Mouse (Mus musculus) v-Abl transformed pro-B cells (cell line): ENCODE data around the gene Sf1.

Experiments used
- in situ Hi-C, 2 experiments: fragments of 400-800 bp; cut with MboI; formaldehyde crosslinking; loops; one replicate each; pipeline ENCODE4 v1.15.1; 2025; ENCODE audit not compliant: unreplicated experiment in 2 of 2

The Sf1 gene

DNA sequence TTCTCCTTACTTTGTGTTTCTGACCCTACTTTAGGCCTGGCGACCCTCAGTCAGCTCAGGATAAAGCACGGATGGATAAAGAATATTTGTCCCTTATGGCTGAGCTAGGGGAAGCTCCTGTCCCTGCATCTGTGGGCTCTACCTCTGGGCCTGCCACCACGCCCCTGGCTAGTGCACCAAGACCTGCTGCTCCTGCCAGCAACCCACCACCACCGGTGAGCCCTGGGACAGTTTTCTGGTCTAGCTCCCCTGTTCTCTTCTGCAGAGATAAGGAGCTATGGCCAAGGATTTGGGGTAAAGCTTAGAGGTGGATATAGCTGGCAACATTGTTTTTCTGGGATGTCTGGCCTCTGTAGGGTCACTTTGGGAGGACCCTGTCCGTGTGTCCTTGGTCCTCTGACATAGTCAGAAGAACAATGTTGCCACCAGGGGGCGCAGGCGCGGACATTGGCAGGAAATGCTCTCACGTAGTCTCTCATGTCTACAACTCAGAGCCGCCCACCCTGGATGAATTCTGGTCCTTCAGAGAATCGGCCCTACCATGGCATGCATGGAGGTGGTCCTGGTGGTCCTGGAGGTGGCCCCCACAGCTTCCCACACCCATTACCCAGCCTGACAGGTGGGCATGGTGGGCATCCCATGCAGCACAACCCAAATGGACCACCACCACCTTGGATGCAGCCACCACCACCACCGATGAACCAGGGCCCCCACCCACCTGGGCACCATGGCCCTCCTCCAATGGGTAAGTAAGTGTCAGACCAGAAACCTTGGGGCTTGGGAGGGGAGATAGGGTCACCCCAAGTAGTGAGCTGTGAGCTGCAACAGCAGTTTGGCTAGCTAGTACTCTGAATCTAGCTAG lies 10.3 kb downstream of the Sf1 start:
- in situ Hi-C loops: no loop called here

DNA sequence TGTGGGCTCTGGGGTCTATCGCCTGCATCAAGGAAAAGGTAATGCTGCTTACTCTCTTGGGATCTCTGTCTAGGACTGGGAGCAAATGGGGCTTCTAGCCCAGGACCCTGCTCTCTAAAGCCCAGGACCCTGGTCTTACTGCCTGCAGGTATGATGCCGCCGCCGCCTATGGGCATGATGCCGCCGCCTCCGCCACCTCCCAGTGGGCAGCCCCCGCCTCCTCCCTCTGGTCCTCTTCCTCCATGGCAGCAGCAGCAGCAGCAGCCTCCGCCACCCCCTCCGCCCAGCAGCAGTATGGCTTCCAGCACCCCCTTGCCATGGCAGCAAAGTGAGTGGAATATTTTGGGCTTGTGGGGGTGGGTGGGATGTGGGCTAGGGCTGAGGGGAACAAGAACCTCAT lies 11.1 kb downstream of the Sf1 start:
- in situ Hi-C loops: no loop called here

DNA sequence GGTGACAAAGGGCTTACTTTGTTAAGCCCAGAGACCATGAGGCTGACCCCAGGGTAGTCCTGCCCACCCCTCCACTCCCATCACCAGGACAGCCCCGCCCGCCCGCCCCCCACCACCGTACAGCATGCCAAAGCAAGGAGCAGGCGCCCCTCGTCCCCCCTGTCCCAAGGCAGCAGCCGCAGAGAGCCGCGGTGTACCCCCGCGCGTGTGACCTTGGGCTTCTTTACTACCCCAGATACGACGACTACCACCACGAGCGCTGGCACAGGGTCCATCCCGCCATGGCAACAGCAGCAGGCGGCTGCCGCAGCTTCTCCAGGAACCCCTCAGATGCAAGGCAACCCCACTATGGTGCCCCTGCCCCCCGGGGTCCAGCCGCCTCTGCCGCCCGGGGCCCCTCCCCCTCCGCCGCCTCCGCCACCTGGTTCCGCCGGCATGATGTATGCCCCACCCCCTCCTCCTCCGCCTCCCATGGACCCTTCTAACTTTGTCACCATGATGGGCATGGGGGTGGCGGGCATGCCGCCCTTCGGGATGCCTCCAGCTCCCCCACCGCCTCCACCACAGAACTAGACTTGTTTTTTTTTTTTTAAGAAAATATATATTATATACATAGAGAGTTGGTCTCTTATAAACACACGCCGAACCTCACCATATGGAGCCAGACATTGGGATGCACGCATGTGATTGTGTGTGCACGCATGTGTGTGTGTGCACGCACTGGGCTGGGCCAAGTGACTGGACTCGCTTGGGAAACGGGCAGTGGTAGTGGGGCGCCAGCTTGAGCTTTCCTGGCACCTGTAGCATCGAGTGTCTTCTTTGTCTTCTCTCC lies 12.1 kb downstream of the Sf1 start:
- in situ Hi-C loops: no loop called here

DNA sequence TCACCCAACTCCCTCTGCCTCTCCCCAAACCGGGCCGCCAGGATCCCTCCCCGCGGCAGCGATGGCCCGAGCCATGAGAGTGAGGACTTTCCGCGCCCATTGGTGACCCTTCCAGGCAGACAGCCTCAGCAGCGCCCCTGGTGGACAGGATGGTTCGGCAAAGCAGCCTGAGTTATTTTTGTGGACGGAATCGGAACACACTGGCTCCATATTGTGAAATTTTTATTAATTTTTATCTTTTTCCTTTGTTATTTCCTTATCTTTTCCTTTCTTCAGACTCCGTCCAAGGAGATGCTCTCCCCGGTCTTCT lies 12.7 kb downstream of the Sf1 start:
- in situ Hi-C loops: no loop called here

DNA sequence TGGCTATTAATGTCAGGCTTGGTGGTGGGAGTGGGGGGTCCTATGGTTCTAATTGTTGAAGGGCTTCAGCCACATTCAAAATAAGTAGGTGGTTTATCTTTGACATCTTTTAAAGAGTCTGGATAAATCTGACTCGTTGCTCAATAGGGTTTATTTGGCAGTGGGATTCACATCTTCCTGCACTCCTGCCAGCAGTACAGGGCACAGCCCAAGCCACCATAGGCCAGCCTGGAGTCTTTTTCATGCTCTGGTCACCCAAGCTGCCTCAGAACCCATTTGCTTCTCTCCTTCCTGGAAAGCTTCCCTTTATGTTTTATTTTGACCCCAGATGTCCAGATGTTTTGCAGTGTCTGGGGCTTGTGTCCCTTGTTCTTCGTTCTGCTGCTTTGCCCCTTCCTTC lies 13.2 kb downstream of the Sf1 start:
- in situ Hi-C loops: no loop called here

DNA sequence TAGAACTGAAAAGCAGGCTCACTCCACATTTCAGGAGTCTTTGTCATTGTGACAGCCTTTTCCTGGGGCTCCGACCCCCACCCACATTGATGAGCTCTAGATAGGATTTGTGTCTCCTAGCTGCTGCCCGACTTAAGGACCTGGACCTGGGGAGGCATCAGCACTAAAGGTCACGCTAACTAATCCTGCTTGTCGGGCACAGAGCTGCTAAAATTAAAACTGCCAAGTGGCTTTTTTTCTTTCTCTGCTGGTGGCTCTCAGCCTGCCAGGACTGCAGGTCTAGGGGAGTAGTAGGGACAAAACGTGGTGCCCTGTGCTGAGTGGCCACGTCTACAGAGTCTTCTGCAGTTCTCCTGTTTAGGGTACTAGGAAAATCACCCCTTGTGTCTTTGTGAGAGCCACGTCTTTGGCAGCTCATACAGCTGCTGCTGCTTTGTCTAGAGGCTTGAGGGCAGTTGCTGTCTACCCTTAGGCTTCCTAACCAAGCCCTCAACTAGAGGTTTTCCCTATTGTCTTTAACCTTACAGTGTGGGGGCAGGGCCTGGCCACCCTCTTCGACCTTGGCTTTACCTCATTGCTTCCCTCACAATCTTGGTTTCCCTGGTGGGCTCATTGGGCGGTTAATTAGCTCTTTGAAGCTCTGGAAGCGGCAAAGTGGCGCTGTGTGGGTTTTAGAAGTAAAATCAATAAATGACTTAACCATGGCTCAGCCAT lies 14.0 kb downstream of the Sf1 start:
- in situ Hi-C loops: no loop called here

DNA sequence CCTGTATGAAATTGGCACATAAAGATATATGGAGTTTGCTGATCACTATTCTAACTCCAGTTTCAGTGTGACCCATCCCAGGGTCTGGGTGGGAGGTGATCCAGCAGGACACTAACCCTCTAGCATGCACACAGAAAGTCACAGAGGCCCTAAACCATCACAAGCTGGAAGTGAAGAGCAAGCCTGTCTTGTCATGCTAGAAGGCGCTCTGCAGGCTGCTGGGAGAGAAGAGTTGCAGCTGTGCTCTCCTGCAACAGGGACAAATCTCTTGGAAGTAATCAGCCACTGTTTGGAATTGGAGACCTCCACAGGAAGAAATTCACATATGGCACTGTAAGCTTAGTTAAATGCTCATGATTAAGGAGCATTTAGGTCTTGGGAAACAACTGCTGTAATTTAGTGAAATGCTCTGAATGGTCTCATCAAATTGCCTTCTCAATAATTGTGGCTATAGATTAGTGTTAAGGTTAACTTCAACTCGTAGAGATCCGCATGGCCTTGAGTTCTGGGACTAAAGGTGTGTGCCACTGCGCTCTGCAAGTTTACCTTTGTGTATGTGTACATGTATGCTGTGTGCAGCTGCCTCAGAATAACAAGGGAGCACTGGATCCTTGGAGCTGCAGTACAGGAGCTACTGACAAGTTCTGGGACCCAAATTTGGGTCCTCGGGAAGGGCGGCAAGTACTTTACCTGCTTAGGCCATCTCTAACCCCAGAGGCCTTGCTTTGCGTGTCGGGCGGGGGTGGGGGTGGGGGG lies 17.1 kb downstream of the Sf1 start:
- in situ Hi-C loops: no loop called here

DNA sequence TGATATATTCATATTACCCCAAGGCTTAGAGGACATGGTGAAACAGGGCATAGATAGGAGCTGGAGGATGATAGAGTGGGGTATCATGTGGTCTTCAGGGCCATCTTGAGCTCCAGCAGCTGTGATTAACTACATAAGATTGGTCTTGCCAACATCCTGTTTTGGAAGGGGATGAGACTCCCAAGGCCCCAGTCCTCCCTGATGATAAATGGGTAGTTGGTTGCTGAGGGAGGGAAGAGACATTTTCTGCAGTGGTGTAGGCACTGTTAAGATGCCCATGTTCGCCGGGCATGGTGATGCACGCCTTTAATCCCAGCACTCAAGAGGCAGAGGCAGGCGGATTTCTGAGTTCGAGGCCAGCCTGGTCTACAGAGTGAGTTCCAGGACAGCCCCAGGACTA lies 17.7 kb downstream of the Sf1 start:
- in situ Hi-C loops: no loop called here

DNA sequence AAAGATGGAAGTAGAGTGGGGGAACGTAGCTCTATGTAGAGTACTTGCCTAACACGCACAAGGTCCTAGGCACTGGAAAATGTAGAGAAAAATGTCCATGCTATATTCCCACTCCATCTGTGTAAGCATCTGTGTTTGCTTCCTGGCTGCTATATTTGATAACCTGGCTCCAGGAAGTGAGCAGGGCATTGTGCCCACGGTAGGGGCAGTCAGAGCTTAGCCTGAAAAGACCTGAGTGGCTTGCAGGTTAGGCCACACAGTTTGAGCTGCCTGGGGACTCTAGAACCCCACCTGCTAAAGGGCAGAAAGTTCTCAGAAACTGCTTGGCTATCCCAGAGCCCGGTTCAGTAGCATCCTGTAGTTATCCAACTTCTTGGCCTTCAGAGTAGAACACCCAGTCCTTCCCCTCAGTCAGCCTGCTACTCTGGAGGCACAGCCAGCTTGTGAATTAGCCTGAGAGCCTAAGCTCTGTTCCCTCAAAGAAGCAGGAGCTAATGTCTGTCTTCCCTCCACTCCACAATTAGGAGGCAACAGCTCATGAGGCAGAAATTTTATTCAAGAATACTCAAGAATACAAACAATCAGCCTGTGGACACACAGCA lies 18.9 kb downstream of the Sf1 start:
- in situ Hi-C loops: no loop called here

DNA sequence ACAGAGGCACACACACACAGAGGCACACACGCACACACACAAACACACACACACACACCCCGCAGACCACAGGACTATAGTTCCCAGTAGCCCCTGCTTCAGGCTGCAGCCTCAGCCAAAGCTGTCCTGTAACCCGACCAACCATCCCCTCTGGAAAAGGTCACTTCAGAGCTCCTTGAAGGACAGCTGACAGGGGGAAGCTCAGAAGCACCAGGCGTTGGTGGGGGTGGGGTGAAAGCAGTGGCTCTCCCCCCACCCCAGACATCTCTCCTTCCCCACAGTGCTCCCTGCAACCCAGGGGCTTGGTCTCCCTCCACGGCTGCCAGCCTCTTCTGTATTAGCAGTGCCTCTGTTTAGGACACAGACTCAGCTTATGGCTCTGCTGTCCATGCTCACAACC lies 20.0 kb downstream of the Sf1 start:
- in situ Hi-C loops: no loop called here

DNA sequence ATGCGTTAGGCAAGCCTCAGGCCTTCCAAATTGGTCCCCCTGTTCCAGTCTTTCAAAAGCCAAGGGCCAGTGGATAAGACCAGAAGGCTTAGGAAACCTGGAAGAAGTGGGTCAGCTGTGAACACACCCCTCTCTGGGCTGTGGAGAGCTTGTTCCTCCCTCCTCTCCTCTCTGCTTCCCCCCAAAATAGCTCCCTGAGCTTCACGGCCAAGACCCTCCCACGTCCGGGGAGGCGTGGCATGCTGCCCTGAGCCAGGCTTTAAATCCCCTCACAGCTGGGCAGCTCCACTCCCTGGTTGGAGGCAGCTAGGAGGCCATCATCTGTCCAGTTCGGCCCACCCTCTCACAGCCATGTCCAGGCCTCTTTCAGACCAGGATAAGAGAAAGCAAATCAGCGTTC lies 20.6 kb downstream of the Sf1 start, which contains the start of gene Pygm:
Pygm (plus strand) TSS at position 272 of the 400 bp plus-strand sequence.
- in situ Hi-C loops: no loop called here

DNA sequence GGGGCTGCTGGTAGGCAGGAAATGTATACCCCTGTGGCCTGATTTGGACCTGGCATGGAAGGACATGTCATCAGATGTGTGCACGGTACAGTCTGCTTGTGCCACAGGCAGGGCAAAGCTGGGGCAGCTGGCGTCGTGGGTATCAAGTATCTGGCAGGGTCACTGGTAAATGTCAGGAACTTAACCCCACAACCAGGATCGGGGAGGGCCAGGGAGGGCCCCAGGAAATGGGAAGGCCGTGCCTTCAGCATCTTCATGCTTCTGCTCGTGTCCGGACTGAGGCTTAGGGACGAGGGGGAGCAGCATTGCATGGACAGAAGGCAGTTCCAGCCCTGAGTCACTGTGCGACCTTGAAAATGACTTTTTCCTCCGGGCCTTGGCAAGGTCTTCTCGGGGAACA lies 21.5 kb downstream of the Sf1 start:
- in situ Hi-C loops: no loop called here

DNA sequence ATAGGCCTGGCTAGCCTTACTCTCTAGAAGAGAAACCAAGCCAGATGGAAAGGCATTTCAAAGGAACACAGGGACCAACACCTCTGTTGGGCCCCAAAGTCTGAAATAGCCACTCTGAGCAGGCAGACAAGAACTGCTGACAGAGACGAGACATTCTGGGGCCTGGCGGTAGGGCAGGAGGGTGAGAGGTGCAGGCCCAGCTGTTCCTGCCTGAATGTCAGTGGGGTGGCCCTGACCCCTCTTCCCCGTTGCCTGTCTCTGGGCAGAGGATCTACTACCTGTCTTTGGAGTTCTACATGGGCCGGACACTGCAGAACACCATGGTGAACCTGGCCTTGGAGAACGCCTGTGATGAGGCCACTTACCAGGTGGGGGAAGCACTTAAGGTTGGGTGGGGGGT lies 21.9 kb downstream of the Sf1 start:
- in situ Hi-C loops: no loop called here

DNA sequence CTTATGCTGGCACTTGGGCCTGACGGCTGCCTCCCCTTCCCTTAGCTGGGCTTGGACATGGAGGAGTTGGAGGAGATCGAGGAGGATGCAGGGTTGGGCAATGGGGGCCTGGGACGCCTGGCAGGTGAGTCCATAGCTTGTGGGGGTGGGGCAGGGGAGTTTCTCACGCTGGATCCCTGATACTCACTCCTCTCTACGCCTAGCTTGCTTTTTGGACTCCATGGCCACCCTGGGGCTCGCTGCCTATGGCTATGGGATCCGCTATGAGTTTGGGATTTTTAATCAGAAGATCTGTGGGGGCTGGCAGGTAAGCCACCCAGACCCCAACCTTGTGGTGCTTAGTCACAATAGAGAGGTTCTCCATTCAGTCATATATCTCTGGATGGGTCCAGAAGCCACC lies 22.3 kb downstream of the Sf1 start:
- in situ Hi-C loops: no loop called here

DNA sequence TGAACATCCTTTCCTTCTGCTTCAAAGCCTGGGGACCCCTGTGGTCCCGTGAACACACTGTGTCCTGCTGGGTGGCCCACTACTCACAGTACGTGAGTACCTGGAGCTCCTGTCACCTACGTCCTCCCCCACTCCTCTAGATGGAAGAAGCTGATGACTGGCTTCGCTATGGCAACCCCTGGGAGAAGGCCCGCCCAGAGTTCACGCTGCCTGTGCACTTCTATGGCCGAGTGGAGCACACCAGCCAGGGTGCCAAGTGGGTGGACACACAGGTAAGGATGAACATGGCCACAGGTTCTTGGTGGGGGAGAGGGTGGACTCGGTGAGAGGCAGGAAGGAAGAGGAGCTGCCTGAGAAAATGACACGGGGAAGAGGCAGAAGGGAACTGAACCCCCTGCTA lies 22.7 kb downstream of the Sf1 start:
- in situ Hi-C loops: no loop called here

DNA sequence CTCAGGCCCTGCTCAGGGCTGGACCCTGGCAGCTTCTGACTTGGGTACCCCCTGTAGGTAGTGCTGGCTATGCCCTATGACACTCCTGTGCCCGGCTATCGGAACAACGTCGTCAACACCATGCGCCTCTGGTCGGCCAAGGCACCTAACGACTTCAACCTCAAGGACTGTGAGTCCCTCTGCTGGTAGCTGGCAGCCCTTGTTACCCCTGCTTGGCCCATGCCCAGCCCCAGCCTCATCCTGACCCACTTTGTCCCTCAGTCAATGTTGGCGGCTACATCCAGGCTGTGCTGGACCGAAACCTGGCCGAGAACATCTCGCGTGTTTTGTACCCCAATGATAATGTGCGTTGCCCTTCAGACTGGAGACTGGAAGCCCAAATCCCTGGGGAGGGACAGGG lies 24.5 kb downstream of the Sf1 start:
- in situ Hi-C loops: no loop called here

DNA sequence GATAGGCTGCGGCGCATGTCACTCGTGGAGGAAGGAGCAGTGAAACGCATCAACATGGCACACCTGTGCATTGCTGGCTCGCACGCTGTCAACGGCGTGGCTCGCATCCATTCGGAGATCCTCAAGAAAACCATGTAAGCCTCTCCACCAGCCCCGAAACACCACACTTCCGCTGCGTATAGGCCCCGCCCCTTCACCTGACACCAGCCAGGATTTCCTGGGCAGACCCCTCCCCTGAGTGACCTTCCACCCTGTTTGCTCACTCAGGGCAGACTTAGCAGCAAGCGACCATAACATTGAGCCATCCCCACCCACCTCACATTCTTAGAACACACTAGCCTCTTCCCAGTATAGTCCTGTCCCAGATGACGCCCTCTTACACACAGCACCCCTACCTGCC lies 26.3 kb downstream of the Sf1 start:
- in situ Hi-C loops: no loop called here

DNA sequence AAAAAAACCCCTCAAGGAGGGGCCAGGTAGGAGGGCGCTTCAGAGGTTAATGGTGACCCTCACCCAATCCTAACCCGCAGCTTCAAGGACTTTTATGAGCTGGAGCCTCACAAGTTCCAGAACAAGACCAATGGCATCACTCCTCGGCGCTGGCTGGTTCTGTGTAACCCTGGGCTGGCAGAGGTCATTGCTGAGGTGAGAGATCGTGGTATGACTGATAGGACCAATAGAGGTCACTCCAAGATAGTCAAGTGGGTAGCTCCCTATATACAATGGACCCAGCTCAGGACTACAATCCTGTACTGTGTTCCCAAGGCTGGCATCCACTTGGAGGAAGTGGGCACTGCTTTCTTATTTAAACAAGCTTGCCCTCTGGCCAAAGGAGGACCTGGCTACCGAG lies 26.8 kb downstream of the Sf1 start:
- in situ Hi-C loops: no loop called here

DNA sequence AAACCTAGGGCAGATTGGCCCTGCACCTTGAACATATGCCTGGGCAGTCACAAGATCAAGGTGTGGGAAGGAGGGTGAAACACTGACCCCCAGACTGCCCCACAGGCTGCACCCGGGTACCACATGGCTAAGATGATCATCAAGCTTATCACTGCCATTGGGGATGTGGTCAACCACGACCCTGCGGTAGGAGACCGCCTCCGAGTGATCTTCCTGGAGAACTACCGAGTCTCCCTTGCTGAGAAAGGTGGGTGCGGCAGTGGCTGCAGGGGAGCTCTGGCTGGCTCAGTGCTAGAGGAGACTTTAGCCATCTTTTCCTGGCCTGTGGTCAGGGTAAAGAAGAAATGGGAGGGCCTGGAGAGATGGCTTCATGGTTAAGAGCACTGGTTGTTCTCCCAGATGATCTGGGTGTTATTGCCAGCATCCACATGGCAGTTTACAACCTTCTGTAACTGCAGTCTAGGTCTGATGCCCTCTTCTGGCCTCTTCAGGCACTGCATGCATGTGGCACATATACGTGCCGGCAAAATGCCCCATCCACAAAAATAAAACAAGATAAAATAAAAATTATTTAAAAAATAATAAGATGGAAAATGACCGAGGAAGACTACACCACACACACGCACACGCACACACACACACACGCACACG lies 29.4 kb downstream of the Sf1 start:
- in situ Hi-C loops: no loop called here

DNA sequence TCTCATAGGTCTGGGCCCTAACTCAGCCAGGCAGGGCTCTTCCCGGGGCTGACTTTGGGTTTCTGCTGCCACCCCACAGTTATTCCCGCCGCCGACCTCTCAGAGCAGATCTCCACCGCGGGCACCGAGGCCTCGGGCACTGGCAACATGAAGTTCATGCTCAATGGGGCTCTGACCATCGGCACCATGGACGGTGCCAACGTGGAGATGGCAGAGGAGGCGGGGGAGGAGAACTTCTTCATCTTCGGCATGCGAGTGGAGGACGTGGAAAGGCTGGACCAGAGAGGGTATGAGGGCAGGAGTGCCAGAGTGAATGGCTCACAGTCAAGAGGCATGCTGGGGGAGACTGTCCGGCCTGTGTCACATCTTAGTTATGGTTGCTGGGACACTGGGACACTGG lies 30.1 kb downstream of the Sf1 start:
- in situ Hi-C loops: no loop called here
